Mouse (Mus musculus) small intestine, adult 2 months (tissue): ENCODE measurements around the gene Gm20441. TPM values are rescaled to one million over a fixed set of nuclear protein-coding genes. Genes with fewer than 3 reads are reported as not detected.

Experiments
- H3K27ac ChIP-seq: fragments of 200-500 bp; 2 replicates; pipeline ENCODE4 v1.5.1; 2012; ENCODE audit warnings: low read depth, low read length, control low read depth, inconsistent platforms; ENCODE audit not compliant: insufficient read depth
- H3K27me3 ChIP-seq: fragments of 200-500 bp; 2 replicates; pipeline ENCODE4 v1.6.1; 2012; ENCODE audit warnings: mild to moderate bottlenecking, moderate library complexity, low read length, inconsistent platforms; ENCODE audit not compliant: control insufficient read depth, insufficient read depth
- H3K36me3 ChIP-seq: fragments of 200-500 bp; 2 replicates; pipeline ENCODE4 v1.6.1; 2012; ENCODE audit warnings: mild to moderate bottlenecking, low read length, control low read depth, inconsistent platforms; ENCODE audit not compliant: control insufficient read depth, insufficient read depth
- H3K4me1 ChIP-seq: fragments of 200-500 bp; 2 replicates; pipeline ENCODE4 v1.6.1; 2012; ENCODE audit warnings: low read length, inconsistent platforms, mixed read lengths; ENCODE audit not compliant: control insufficient read depth, insufficient read depth, insufficient read length
- H3K4me3 ChIP-seq: fragments of 200-500 bp; 2 replicates; pipeline ENCODE4 v1.5.1; 2012; ENCODE audit warnings: low read depth, mild to moderate bottlenecking, control low read depth, inconsistent platforms, low read length, moderate library complexity
- CTCF ChIP-seq: fragments of 200-500 bp; IDR thresholded peaks from 2 replicates; pipeline ENCODE4 v1.5.1; 2012; ENCODE audit warnings: low read depth, mild to moderate bottlenecking, control low read depth, inconsistent platforms, low read length, moderate library complexity, mixed read lengths; ENCODE audit not compliant: insufficient replicate concordance, insufficient read length; ENCODE audit errors: extremely low read depth
- POLR2A ChIP-seq: fragments of 200-500 bp; IDR thresholded peaks from 2 replicates; pipeline ENCODE4 v1.6.1; 2012; ENCODE audit warnings: low read depth, mild to moderate bottlenecking, control low read depth, inconsistent platforms, low read length, moderate library complexity
- WGBS: fragments of 180-500 bp; shearing (Covaris S2); methylation state at CpG from one replicate; pipeline ENCODE4 v1.1.7; 2018; 5-methylcytosine and 5-hydroxymethylcytosine counted together
- polyA plus RNA-seq: library from polyadenylated mRNA; depleted of rRNA; stranded (reverse); fragments of >200 nt; gene quantifications from 2 replicates; pipeline ENCODE4 v1.2.3, GENCODE M21; 2012

Gm20441 gene
- polyA plus RNA-seq, 1 experiment = not detected

DNA sequence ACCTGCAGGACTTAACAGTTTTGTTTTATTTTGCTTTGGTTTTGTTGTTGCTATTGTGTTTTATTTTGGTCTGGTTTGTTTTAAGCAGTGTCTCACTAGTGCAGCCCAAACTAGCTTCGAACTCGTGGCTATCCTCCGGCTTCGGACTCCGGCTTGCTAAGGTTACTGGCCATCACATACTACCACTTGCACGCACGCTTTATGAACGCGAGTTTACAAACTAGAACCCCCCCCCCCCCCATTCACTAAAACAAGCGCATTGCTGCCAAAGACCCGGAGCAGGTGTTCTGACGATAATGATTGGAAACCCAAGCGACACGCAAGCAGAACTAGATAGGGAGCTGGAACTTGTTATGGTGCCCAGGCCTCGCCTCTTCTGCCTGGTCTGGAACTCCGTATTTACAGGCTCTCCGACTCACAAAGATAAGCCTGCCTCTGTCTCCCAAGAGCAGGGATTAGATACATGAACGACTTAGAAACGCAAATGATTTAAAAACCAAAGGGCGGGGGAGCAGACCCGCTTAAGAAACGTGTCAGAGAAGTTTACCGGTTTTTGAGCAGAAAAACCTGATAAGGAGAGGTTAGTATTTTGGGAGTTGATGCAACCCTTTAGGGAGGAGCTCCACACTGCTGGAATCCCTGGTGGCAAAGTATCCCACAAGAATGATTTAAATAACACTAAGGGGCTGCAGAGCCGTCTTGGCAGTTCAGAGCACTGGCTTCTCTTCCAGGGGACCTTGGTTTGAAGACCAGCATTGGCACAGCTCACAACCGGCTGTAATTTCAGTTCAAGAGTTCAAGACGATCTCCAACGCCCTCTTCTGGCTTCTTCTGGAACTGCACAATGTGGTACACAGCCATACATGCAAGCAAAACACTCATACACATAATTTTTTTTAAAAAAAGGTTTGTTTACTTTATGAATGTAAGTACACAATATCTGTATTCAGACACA lies 16.0 kb downstream of the Gm20441 start:
- Histone ChIP-seq H3K27me3 (no peaks in the 10 kb centered on the region), H3K4me1 (peaks cover 6% of the 10 kb centered on the region), H3K4me3 (peak overlapping the region; percentile 95), H3K27ac (peak overlapping the region; percentile 56), H3K36me3 (0 out of 2 replicates have a peak, but pooled peaks cover 3% of the 10 kb centered on the region)
- peak; percentile 85; the same call in 1 of the 2 replicates for TF ChIP-seq CTCF
- no peak for TF ChIP-seq POLR2A
- under 1% methylated on average over 27 of the region's 27 CpGs for WGBS

DNA sequence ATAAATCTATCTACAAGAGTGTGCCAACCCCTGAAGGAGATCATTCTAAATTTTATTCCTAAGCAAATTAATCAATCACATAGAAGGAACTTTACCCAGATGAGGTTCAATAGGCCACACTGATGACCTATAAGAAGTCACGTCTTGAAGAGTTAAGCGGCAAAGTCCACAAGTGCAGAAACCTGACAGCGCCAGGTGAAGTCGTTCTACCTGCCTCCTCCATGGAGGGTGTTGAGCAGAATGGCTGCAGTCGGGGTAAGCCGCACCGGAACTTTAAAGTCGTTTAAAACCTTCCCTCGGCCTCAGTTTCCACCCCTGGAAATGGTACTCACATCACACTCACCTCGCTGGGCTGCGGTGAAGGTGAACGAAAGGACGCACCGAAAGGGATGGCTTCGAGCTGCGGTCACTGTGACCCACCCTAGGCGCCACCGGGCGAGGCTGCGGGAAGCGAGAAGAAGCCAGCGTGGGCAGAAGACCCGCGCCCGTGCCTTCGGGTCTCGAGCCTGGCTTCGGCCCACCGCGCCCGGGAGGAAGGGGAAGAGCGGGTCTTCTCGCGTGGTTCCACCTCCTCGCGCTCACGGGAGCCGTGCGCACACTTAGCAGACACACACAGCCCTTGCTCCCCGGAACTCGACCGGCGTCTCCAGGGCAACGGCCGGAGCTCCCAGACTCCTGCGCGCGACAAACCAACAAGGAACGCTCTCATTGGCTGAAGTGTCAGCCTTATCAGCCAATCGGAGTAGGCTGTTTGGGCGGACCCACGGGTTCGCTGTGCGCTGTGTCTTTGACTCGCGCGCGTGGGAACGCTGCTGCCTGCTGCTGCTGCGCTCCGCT lies 16.9 kb downstream of the Gm20441 start, which contains the start of gene Cabin1:
Gene Cabin1, minus strand, starts transcription at position 660 of the 837 bp plus-strand sequence.
- WGBS = under 1% methylated on average over 61 of the region's 61 CpGs
- peak within 1 kb of the TSS; percentile 95 for H3K4me3 ChIP-seq
- no peaks in the 10 kb centered on the region for H3K27me3 ChIP-seq
- peaks cover 4% of the 10 kb centered on the region; the same call in 1 of the 2 replicates for H3K36me3 ChIP-seq
- H3K27ac ChIP-seq = peak within 1 kb of the TSS; percentile 84
- no peak for TF ChIP-seq CTCF
- peak; percentile 48; the same call in 1 of the 2 replicates for TF ChIP-seq POLR2A
- H3K4me1 ChIP-seq = peaks cover 6% of the 10 kb centered on the region

DNA sequence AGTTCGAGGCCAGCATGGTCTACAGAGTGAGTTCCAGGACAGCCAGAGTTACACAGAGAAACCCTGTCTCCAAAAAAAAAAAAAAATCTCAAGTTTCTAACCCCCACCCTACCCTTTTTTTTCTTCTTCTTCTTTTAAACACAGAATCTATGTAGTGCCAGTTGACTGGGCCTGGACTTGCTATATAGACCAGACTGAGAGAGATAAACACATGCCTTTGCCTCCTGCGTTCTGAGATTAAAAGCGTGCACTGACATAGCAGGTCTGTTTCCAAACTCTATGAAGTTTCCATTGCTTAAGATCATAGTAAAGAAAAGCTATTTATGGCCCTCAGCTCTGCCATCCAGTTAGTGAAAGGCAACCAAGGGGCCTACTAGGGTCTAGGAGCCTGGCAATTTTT lies 18.3 kb downstream of the Gm20441 start:
- WGBS = 83% methylated on average over 3 of the region's 3 CpGs
- Histone ChIP-seq H3K27me3 (no peaks in the 10 kb centered on the region), H3K27ac (no peak overlapping the region), H3K4me3 (no peak overlapping the region), H3K4me1 (peaks cover 6% of the 10 kb centered on the region), H3K36me3 (peaks cover 9% of the 10 kb centered on the region)
- TF ChIP-seq CTCF (no peak), POLR2A (no peak)

DNA sequence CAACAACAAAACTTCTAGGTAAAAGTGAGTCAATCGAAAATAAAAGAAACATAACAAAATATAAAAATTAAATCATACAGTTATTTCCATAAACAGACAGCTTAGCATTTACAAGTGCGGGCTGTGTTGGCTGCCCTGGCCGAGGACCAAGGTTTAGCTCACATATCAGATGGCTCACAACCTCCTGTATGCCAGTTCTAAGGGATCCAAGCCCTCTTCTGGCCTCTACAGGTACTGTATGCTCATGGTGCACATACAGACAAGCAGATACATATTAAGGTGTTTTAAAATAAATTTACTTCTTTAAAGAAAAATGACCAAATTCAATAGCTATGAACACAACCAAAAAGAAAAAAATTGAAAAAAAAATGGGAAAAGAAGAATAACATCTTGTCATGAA lies 20.4 kb downstream of the Gm20441 start:
- Histone ChIP-seq H3K4me3 (no peak overlapping the region), H3K4me1 (peaks cover 3% of the 10 kb centered on the region; the same call in 1 of the 2 replicates), H3K36me3 (peaks cover 12% of the 10 kb centered on the region), H3K27me3 (no peaks in the 10 kb centered on the region), H3K27ac (no peak overlapping the region)
- 97% methylated on average over 3 of the region's 3 CpGs for WGBS
- TF ChIP-seq POLR2A = no peak
- TF ChIP-seq CTCF = no peak

DNA sequence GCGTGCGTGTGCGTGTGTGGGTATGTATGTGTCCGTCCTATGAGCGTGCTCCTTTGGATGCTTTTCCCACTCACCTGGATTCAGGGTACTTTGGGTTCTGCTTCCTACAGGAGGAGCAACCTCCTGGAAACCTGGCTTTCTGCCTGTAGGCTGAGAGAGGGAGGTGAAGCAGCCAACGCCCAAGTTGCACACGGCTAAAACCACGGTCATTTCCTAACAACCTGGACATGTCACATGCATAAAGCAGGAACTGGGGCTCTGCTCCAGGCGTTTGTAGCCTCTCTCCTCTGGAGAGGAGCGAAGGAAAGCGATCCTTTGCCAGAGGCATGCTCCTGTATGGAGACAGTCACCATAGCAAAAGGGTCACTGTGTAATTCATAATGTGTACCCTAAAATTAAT lies 24.0 kb downstream of the Gm20441 start:
- Histone ChIP-seq H3K4me1 (no peaks in the 10 kb centered on the region), H3K4me3 (no peak overlapping the region), H3K27ac (no peak overlapping the region), H3K36me3 (peaks cover 45% of the 10 kb centered on the region), H3K27me3 (no peaks in the 10 kb centered on the region)
- WGBS = 80% methylated on average over 11 of the region's 11 CpGs
- TF ChIP-seq POLR2A = no peak

DNA sequence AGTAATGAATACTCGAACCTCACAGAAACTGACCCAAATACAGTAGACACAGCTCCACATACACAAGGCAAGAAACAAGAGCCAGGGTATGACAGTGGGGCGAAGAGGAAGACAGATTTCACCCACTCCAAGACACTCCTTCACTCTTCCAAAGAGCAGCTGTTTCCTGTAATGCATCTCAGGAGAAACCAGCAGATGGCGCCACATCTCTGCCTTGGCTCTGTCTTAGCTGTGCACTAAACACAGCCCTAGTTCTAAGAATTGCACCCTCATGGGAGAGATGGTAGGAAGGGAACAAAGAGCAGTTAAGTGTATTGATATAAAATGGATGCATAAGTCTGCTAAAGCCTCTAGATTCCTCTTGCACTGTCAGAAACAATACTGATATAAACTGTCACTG lies 36.7 kb downstream of the Gm20441 start:
- TF ChIP-seq POLR2A (no peak), CTCF (peak; percentile 70; the same call in 1 of the 2 replicates)
- H3K4me3 ChIP-seq = no peak overlapping the region
- no peaks in the 10 kb centered on the region for H3K27me3 ChIP-seq
- 40% methylated on average over 3 of the region's 3 CpGs for WGBS
- peaks cover 62% of the 10 kb centered on the region for H3K36me3 ChIP-seq
- H3K4me1 ChIP-seq = no peaks in the 10 kb centered on the region; the same call in 1 of the 2 replicates
- H3K27ac ChIP-seq = no peak overlapping the region

DNA sequence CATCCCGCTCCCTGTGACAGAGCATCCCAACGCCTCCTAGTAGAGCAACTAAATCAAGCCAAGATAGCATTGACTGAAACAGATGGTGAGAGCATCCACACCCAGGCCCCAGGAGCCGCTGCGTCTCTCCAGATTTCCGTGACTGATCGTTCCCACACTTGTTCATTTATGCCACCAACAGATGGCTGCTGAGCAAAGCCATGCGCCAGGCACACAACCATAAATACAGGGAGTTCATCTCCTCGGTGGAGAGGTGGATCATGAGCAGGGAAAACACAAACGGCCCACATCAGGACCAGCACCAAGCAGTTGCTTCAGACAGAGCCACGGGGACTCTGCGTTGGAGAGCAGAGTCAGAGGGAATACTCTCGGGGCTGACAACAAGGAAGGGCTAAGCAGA lies 37.4 kb downstream of the Gm20441 start:
- H3K4me1 ChIP-seq = no peaks in the 10 kb centered on the region; the same call in 1 of the 2 replicates
- TF ChIP-seq POLR2A (no peak), CTCF (no peak)
- WGBS = 90% methylated on average over 12 of the region's 12 CpGs
- no peak overlapping the region for H3K4me3 ChIP-seq
- H3K27me3 ChIP-seq = no peaks in the 10 kb centered on the region
- peaks cover 63% of the 10 kb centered on the region for H3K36me3 ChIP-seq
- no peak overlapping the region for H3K27ac ChIP-seq
